Mouse (Mus musculus): ENCODE measurements at regions not wholly inside any gene's neighbourhood (a gene's known extent, or its start where the extent isn't known, plus 50 kb on each side); places are given as distances from the start of the nearest gene placed in this dataset.

DNA sequence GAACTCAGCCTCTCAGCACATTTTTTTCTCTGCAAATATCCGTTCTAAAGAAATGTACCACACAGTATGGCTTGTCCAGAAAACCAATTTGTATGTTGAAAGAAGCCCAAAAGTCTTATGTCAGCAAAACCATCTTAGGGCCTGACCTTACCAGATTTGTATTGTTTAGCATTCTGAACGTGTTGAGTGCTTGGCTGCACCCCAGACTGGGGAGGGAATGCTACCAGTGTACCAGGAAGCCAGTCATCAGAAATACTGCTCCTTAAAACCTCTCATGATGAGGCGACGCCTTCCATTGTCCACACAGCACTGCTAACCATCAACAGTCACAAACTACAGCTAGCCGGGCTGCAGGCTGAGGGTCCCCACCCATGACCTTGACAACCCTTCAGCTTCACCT lies 148.3 kb upstream of the Irx5 start:
- peak; percentile 4 for DNase-seq

DNA sequence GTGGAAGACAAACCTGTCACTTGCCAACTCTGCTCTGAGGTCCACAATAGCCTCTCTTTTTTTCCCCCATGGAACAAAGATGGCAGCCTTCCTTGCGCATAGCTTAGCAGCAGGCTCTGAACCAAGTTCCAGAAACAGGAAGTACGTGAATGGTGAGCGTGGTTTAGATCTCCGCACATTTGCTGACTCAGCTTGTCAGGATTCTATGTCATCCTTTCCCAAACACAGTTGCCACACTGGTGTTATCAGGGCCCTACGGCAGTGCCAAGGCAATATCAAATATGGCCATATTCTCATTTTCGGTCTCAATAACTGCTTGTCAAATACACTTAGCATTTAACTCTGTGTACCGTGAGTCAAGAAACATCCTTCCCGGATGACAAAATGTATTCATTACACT lies 161.8 kb upstream of the Irx5 start:
- no peak for DNase-seq

DNA sequence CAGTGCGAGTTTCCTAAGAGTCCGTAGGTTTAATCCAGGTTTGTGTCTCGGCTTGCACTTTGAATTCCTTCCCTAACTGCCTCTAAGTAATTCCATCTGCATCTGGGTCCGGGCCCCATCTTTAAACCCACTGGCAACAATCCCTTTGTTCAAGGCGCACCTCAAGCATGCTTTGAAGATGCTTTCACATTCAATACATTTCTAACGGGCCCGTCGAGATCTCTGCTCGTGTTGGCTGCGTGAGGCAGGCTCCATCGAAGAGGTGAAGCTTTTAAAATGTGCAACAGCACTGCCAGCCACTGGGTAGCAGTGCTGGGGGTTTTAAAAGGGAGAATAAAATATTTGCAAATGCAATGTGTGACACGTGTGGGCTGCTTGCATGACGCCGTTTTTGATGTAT lies 163.4 kb upstream of the Irx5 start:
- DNase-seq = no peak

DNA sequence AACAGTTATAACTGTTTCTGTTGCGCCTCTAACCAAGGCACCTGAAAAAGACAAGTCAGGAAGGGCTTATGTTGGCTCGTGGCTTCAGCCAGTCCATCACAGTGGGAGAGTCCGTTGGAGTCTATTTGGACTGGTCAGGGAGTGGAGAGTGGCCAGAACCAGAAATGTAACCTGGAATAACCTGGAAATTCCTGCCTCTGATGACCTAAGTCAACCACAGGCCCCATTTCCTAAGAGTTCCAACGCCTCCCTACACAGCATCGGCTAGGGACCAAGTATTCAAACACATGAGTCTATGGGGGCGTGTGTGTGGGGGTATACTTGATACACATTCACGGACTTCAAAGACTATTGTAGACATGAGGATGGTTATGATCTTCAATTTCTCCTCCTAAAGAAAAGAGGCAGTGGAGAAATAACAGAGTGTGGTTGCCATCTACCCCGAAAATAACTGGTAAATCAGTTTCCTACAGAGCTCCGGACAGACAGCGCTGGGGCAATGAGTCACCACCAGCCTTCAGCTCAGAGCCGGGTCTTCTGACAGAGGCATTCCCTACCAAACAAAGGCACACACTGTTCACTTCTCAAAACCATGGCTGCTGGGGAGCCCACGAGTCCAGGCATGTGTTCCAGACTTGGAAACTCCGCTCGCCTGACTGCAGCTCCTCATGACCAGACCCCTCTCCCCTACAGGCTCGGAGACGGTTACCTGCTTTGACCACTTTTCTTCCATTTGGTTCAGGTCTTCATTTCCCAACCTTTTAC lies 167.0 kb upstream of the Irx5 start:
- DNase-seq = no peak

DNA sequence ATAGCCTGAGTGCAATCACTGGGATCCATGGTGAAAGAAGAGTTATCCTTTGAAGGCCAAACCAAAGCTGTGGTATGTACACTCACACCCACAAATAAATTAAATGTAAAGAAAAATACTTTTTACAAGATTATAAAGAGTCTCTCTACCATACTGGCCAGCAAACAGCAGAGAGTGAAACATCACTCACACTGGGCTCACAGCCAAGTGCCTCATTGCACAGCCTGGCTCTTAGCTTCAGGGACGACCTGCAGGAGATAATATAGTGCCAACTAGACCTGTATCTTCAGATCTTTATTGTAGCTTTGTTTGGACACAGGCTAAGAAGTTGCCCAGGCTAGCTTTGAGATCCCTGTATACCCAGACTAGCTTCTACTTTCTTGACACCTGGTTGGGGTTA lies 174.1 kb upstream of the Irx5 start:
- DNase-seq = peak; percentile 32

DNA sequence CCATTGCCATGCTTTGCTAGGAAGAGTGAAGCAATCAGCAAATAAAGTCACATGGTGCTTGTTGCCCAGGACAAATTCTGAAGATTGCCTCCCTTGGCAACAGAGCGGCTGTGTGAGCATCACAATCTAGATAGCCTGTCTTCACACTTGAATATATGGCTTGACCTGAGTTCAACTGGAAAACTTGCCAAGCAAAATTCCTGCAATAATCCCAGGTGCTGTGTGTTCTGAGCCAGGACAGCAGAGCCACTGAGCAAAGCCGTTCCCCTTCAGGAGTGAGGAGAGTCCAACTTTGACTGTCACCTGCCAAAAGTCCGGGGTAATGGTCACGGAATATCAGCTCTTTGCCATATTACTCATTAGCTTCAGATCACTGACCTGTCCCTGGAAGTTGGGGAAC lies 176.8 kb upstream of the Irx5 start:
- DNase-seq = no peak

DNA sequence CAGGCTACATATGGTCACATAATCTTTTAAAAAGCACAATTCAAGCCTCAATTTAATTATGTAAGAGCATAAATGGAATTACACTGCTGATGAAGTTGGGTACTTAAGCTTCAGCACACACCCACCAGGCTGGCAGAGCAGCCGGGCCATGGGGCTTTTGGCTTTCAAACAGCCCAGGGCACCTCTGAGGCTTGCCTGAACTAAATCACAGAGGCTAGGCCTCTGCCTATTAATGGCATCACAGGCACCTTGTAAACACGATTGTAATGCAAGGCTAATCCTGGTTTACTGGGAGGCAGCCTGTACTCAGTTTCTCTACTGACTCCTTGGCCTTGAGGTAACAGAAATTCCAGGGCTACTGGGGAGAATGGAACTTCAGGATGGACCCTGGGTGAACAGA lies 178.1 kb upstream of the Irx5 start:
- no peak for DNase-seq

DNA sequence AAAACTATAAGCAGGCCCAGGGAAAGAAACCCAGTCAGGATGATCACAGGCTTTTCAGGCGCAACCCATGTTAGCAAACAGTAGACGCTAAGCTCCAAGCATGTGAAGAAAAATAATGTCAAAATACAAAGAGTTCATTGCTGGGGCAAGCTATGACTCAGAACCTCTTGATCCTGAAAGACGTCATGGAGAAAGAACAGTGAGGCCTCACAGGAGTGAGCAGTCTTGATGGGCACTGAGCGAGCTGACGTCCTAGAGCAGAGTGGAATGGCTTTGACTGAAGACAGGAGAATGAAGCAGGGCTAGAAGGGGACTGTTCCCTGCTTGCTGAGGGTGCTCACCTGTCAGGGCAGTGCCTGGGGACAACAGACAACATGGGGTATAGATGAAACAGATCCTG lies 181.3 kb upstream of the Irx5 start:
- DNase-seq = no peak

DNA sequence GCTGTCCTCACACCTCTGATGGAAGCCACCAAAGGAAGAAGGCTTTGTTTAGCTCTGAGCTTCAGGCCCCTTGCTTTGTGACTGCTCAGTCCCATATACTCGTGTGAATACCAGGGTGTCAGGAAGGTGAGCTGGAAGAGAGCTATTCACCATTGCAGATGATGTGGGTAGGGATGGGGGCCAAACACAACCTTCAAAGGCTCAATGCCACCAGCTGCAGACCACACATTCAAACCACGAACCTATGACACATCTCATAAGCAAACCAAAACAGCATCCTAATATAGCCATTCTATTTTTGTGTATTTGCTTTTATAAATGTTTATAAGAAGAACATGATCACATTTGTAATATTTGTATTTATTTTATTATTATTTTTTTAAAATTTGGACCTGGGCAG lies 183.3 kb upstream of the Irx5 start:
- no peak for DNase-seq

DNA sequence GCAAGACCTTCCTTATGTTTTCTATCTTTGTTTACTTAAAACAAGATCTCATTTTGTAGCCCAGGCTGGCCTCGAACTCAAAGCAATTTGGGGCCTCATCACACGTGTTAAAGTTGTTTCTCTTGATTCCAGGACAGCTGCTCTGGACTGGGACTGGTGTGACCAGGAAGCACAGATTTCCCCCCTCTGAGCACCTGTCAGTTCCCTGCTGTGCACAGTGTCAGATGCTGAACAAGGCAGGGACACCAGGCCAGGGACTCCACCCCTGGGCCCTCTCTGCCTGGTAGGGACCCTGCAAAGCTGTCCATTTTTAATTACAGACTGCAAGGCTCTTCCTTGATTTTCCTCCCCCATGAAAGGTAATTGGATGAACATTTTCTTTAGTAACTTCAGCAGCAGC lies 185.8 kb upstream of the Irx5 start:
- no peak for DNase-seq

DNA sequence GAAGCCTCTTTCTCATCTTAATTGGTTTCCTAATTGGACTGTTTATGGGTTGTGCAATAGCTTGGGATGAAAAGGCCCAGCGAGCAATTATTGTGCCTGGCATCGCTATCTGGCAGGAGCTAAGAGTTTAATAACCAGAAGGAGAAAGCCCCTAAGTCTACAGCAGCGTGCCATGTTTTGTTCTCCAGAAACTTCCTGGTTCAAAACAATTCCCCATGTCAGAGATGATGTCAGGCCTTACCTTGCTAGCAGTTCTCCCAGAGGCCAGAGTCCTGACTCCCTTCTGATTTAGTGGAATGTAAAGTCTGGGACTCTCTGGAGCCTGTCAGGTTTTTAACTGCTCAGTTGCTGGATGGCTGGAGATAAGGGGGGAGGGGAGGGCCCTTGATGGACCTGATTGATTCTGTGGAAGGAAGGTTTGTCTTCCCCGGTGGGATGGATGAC lies 190.1 kb upstream of the Irx5 start:
- no peak for DNase-seq

DNA sequence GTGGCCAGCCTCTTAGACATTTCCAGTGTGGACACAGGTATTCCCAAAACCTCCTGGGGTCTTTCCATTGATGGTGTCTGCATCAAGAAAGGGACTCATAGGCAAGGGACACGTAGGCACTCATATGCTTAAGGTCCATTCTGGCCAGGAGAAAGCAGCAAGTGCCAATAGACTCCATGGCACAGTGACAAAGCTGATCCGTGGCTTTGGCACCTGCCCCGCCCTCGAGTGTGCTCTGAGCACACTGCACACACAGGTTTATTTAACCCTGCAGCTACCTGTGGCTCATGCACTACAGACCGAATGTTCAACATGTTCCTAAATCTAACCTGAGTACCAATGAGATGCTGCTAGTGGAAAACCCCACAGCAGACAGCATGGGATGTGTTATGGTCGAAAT lies 192.1 kb upstream of the Irx5 start:
- DNase-seq = no peak

DNA sequence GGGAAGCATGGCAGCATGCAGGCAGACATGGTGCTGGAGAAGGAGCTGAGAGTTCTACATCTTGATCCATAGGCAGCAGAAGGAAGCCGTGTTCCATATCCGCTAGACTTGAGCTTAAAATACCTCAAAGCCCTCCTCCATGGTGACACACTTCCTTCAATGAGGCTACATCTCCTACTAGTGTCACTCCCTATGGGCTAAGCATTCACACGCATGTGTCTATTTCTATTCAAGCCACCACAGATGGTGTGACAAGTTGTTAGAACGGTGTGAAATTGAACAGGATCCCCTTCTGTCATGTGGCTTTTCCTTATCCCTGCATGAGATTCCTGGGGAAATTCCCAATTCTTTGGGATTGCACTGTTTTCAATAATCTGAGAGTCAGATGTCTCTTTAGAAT lies 192.9 kb upstream of the Irx5 start:
- DNase-seq = no peak

DNA sequence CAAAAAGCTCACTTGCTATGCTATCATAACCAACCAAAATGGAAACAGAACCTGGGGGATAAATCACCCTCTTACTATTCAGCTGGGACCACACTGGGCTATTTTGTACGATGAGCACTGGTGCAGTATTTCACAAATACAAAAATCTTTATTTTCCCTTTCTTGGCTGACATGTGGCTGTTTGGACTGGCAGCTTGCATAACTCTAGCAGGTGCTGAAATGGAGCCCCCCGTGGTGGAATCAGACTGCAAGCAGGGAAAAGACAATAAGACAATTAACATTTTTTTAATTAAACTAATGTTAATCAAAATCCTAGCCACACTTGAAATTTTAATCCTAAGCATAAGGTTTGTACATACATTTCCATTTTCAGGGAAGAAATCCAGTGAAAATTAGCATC lies 196.4 kb upstream of the Irx5 start:
- DNase-seq = no peak

DNA sequence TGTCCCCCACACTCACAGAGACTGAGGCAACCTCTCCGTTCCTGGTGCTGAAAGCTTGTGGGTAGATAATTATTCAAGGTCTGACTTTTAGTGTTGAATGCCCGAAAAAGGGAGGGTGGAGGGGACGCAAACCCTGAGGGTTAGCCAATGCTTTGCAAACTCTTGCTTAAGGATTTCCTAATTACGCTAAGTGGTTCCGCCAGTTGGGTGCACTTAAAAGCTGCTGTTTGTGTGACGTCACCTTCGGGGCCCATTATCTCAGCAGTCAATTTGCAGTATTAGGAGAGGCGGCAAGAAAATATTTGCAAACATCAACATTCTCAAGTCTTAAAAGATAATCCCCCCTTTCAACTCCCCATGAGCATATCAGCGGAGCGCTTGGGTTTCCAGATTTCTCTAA lies 199.2 kb upstream of the Irx5 start:
- DNase-seq = no peak

DNA sequence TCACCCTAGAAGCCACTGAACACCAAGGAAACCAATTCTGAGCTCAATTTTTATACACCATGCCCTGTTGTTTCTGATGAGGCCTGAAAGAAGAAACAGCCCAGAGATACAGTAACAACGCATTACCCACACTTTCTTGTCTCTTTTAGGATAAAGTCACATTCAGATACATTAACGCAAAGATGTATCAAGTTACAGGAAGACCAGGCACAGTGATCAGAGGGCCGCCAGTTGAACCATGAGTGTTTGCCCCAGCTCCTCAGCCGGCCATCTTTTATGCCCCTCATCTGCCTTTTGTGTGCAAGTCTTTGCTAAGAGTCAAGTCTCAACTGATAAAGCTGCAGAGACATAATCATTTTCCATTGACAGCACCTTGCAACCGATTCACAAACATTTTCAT lies 204.9 kb upstream of the Irx5 start:
- no peak for DNase-seq

DNA sequence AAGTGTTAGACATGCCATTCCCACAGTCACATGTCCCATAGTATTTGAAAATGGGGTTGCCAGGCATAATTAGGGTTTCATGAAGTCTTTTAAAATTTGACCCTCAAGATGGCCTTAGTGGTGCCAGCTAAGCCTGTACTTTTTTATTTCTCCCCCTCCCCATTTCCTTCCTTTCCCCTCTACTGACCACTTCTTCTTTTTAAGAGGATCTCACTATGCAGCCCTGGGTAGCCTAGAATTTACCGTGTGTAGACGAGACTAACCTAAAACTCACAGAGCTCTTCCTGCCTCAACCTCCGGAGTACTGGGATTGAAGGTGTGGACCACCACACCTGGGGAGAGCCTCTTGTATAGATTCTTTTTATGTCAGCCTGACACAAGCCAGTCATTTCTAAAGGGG lies 209.8 kb upstream of the Irx5 start:
- no peak for DNase-seq

DNA sequence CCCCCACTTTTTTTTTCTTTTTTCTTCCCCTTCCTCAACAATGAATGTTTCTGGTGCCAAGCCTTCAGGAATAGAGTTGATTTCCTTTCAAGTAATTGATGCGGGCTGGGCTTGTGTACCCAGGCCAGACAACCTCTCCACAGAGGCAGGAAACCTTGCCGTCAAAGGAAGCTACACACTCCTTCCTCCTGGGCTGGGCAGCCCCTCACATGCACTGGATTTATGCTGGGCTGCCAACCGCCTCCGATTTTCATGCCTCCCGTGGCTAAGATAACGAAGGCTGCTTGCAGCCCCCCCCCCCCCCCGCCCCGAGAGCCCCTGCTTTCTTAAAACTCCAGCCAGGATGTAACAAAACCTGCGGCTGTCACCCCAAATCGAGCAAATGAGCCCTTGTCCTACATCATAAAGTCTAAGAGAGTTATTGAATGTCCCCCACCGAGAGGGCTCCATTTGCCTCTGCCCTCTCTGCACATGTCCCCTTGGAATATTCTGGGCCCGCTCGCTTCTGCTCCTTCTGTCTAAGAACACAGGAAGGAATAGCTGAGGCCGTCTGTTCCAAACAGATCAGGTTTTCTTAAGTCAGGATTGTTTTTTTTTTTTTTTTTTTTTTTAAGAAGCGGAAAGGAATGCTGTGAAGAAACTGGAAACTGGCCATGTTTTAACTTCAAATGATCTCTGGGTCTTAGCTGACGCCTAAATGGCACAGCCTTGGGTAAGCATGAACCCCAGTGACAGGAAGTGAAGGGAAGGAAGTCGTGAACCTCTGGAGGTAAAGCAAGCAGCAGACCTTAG lies 220.1 kb upstream of the Irx5 start:
- DNase-seq = peak; percentile 6

DNA sequence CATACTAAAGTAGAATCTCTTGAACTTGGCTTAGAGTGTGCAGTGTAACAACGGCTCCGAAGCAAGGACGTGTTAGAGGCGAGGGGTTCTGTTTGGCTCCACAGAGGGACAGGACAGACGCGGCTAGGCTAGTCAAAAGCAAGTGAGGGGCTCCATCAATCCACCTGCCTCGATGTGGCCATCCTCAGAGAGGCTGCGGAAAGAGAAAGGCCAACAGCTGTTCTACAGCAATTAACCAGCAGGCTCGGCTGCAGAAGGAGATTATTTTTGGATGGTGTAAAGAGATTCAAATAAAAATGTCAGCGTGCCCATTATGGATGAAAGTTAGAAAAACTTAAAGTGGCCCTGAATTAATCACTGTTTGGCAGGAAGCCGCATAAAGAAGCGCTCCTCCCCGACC lies 221.0 kb upstream of the Irx5 start:
- DNase-seq = peak; percentile 9

DNA sequence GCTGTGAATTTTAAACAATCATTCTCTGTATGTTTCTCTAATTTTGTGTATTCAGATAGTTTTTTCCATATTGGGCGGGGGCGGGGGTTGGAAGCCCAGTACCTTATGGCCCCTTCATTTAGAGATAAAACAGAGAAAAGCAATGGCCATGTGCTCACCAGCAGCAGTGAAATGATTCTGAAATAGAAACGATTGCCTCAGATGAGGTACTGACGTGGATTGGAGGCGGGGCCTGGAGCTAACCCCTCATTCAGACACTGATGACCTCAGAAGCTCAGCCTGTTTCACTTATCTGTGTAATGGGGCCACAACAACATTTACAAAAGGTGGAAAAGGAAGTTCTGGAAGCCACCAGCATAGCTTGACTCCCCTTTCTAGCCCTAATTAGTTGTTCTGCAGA lies 223.0 kb upstream of the Irx5 start:
- DNase-seq = no peak

DNA sequence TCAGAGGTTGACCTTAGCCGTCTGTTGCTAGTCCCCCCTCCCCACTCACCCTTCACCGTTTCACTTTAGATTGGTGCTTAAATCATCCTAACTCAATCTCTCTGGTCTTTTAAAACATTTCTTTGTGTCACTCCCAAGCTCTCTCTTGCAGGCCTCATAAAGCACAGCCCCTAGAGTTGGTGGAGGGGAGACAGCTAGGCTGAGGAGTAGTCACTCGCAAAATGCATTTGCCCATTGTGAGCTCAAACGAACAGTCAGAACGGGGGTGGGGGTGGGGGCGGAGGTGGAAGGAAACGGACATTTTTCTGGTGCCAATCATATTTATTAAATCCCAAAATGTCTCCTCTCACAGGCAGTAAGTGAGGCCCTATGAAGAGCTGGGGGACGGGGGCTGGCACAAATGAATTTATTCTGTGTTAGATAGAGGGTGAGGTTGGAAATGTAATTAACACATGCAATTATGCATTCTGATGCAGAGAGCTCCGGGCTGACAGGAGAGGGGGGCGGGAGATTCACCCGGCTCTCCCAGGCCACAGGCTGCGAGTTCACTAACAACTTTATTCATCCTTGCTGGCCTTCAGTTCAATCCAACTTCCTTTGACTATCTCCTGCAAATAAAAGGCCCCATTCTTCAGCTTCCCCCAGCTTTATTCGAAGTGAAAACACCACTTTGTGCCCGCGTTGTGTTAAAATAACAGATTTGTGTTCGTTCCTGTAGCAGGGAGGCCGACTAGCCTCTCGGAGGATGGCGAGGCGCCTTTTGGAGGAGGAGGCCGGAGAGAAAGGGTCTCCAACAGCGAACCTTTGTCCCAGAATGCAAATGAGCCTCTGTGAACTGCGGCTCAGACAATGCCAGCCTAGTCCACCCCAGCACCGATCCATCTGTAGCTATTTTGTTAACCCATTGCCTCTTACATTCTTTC lies 223.7 kb upstream of the Irx5 start:
- DNase-seq = no peak

DNA sequence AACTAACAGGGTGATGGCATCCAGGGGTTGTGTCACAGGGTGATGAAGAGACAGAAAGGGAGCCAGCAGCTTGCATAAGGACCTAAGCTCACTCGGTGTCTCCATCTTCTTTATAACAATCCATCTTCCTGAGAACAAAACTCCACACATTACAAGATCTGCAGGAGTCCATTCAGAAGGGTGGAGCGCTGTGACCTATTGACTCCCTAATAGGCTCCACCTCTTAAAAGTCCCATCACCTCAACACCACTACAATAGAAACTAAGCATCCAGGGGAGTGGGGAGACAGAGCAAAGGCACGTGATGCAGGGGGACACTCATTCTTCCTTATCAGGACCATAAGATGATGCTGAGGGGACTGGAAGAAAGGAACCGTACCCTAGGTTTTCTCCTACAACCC lies 224.5 kb upstream of the Irx5 start:
- no peak for DNase-seq

DNA sequence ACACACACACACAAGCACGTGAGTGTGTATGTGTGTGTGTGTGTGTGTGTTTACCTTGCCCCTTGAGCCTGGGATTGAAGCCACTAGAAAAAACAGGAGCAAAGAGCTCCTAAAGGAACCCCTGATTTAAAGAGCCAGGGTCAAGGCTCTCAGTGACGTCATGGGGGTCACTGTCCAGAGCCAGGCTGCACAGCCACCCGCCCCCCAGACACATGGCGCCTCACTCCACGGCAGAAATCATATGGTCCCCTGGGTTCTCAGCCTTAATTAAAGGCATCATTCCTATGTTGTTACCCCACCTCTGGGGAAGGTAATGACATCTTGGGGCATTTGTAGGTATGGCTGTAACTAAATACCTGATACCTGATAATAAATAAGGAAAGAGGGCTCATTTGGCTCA lies 224.9 kb upstream of the Irx5 start:
- no peak for DNase-seq
